Mouse (Mus musculus): ENCODE measurements around the gene Ccdc9. TPM values are rescaled to one million over a fixed set of nuclear protein-coding genes. Genes with fewer than 3 reads are reported as not detected.

Gene Ccdc9
- polyA plus RNA-seq, 1 experiment from 2014 or later = 14.2 TPM

- no peak for TF ChIP-seq CTCF (IDR thresholded peaks at IDR 0.05; ENCODE audit: low read depth)
- Histone ChIP-seq H3K27ac (ENCODE audit: low read depth, low read length) (no peak overlapping the region), H3K4me2 (replicated peaks; ENCODE audit: low read depth) (no peak overlapping the region), H3K9ac (ENCODE audit: low read depth, low read length) (no peak overlapping the region), H3K4me1 (replicated peaks; ENCODE audit: control insufficient read depth, insufficient read depth, low read length) (no peaks in the 10 kb centered on the region), H3K9me3 (ENCODE audit: control insufficient read depth) (no peaks in the 10 kb centered on the region), H3K36me3 (ENCODE audit: control insufficient read depth, insufficient read depth) (no peaks in the 10 kb centered on the region), H3K27me3 (replicated peaks; ENCODE audit: control insufficient read depth, insufficient read depth, low read length) (no peaks in the 10 kb centered on the region), H3K4me3 (ENCODE audit: low read depth, low read length) (no peak overlapping the region)
- ATAC-seq = no peak
- WGBS = 57% methylated on average over 7 of the region's 7 CpGs
Measured at GRCm38 (mm10) chr7:16240281-16240977, 46.2 kb downstream of the Ccdc9 start.

- no peak for TF ChIP-seq CTCF (IDR thresholded peaks at IDR 0.05; ENCODE audit: low read depth)
Measured at GRCm38 (mm10) chr7:16239554-16239997, 47.0 kb downstream of the Ccdc9 start.

GRCm38 (mm10) chr7:16229869-16230268 is 56.7 kb downstream of the Ccdc9 start:
- WGBS = 34% methylated on average over 5 of the region's 5 CpGs
- H3K27ac ChIP-seq (ENCODE audit: low read depth, low read length) = no peak overlapping the region

More at GRCm38 (mm10) chr7:16239554-16239997, 47.0 kb downstream of the Ccdc9 start:
- 64% methylated on average over 9 of the region's 9 CpGs for WGBS
- H3K9ac ChIP-seq (ENCODE audit: low read depth, low read length) = no peak overlapping the region
- H3K4me2 ChIP-seq (replicated peaks; ENCODE audit: low read depth) = no peak overlapping the region
- H3K4me1 ChIP-seq (replicated peaks; ENCODE audit: control insufficient read depth, insufficient read depth, low read length) = no peaks in the 10 kb centered on the region
- no peak for ATAC-seq
- no peak overlapping the region for H3K27ac ChIP-seq (ENCODE audit: low read depth, low read length)
- H3K4me3 ChIP-seq (ENCODE audit: low read depth, low read length) = no peak overlapping the region
- H3K9me3 ChIP-seq (ENCODE audit: control insufficient read depth) = no peaks in the 10 kb centered on the region
- no peaks in the 10 kb centered on the region for H3K27me3 ChIP-seq (replicated peaks; ENCODE audit: control insufficient read depth, insufficient read depth, low read length)
- H3K36me3 ChIP-seq (ENCODE audit: control insufficient read depth, insufficient read depth) = no peaks in the 10 kb centered on the region

More at GRCm38 (mm10) chr7:16229869-16230268, 56.7 kb downstream of the Ccdc9 start:
- ATAC-seq = no peak
- no peaks in the 10 kb centered on the region for H3K4me1 ChIP-seq (replicated peaks; ENCODE audit: control insufficient read depth, insufficient read depth, low read length)
- 0 out of 2 replicates have a peak, but pooled peaks cover 3% of the 10 kb centered on the region for H3K9me3 ChIP-seq (ENCODE audit: control insufficient read depth)
- no peak overlapping the region for H3K4me2 ChIP-seq (replicated peaks; ENCODE audit: low read depth)
- no peak for TF ChIP-seq CTCF (IDR thresholded peaks at IDR 0.05; ENCODE audit: low read depth)
- H3K9ac ChIP-seq (ENCODE audit: low read depth, low read length) = no peak overlapping the region
- no peaks in the 10 kb centered on the region for H3K27me3 ChIP-seq (replicated peaks; ENCODE audit: control insufficient read depth, insufficient read depth, low read length)
- H3K36me3 ChIP-seq (ENCODE audit: control insufficient read depth, insufficient read depth) = no peaks in the 10 kb centered on the region
- no peak overlapping the region for H3K4me3 ChIP-seq (ENCODE audit: low read depth, low read length)

Other genes with a start within 250 kb of the Ccdc9 start
- 1.6 and 1.7 TPM in 2 replicates for gene Bicra, start 238.9 kb downstream of the Ccdc9 start, polyA plus RNA-seq (2015; fragmentation: Nextera tagmentation; extraction: Ambion mirVana)
- gene Zfp541, start 225.0 kb downstream of the Ccdc9 start, polyA plus RNA-seq (2015; fragmentation: Nextera tagmentation; extraction: Ambion mirVana) = 0.14 TPM in 1 of 2 replicates, not detected in the other
- gene Napa, start 188.3 kb downstream of the Ccdc9 start, polyA plus RNA-seq (2015; fragmentation: Nextera tagmentation; extraction: Ambion mirVana) = 201 and 204 TPM in 2 replicates
- 13.3 and 14.4 TPM in 2 replicates for gene Kptn, start 166.9 kb downstream of the Ccdc9 start, polyA plus RNA-seq (2015; fragmentation: Nextera tagmentation; extraction: Ambion mirVana)
- 0.08 and 0.14 TPM in 2 replicates for gene Slc8a2, start 157.0 kb downstream of the Ccdc9 start, polyA plus RNA-seq (2015; fragmentation: Nextera tagmentation; extraction: Ambion mirVana)
- 18.0 and 20.7 TPM in 2 replicates for gene Meis3, start 111.7 kb downstream of the Ccdc9 start, polyA plus RNA-seq (2015; fragmentation: Nextera tagmentation; extraction: Ambion mirVana)
- gene Dhx34, start 64.8 kb downstream of the Ccdc9 start, polyA plus RNA-seq (2015; fragmentation: Nextera tagmentation; extraction: Ambion mirVana) = 7.3 and 9.0 TPM in 2 replicates
- gene C5ar2, start 42.6 kb downstream of the Ccdc9 start, polyA plus RNA-seq (2015; fragmentation: Nextera tagmentation; extraction: Ambion mirVana) = 0.16 and 0.26 TPM in 2 replicates
- gene C5ar1, start 27.3 kb downstream of the Ccdc9 start, polyA plus RNA-seq (2015; fragmentation: Nextera tagmentation; extraction: Ambion mirVana) = 2.1 TPM in 2 replicates
- 24.1 and 24.8 TPM in 2 replicates for gene Inafm1, start 13.2 kb downstream of the Ccdc9 start, polyA plus RNA-seq (2015; fragmentation: Nextera tagmentation; extraction: Ambion mirVana)
- gene Bbc3, start 21.6 kb upstream of the Ccdc9 start, polyA plus RNA-seq (2015; fragmentation: Nextera tagmentation; extraction: Ambion mirVana) = 6.6 and 7.0 TPM in 2 replicates
- 90.7 and 91.5 TPM in 2 replicates for gene Sae1, start 101.0 kb upstream of the Ccdc9 start, polyA plus RNA-seq (2015; fragmentation: Nextera tagmentation; extraction: Ambion mirVana)
- gene Zc3h4, start 114.1 kb upstream of the Ccdc9 start, polyA plus RNA-seq (2015; fragmentation: Nextera tagmentation; extraction: Ambion mirVana) = 12.9 and 13.5 TPM in 2 replicates
- gene Tmem160, start 166.0 kb upstream of the Ccdc9 start, polyA plus RNA-seq (2015; fragmentation: Nextera tagmentation; extraction: Ambion mirVana) = 124 and 132 TPM in 2 replicates
- 0.22 and 0.27 TPM in 2 replicates for gene Npas1, start 190.9 kb upstream of the Ccdc9 start, polyA plus RNA-seq (2015; fragmentation: Nextera tagmentation; extraction: Ambion mirVana)